Mouse (Mus musculus) forebrain, embryonic 10.5 days (tissue): ENCODE data around the gene Coq5. TPM values are rescaled to one million over a fixed set of nuclear protein-coding genes. Genes with fewer than 3 reads are reported as not detected.

ENCODE experiments used
- DNase-seq: peaks from one replicate; pipeline ENCODE4 v3.0.0-alpha.2; 2017; ENCODE audit warnings: low spot score; ENCODE audit errors: extremely low spot score
- H3K27ac ChIP-seq: fragments of 300-500 bp; sonication (generic); 2 replicates; pipeline ENCODE4 v1.5.1; 2016; ENCODE audit warnings: mild to moderate bottlenecking
- H3K27me3 ChIP-seq: fragments of 300-500 bp; sonication (generic); 2 replicates; pipeline ENCODE4 v1.6.1; 2016; ENCODE audit warnings: mild to moderate bottlenecking; ENCODE audit not compliant: poor library complexity, severe bottlenecking
- H3K36me3 ChIP-seq: fragments of 300-500 bp; sonication (generic); replicated peaks from 2 replicates; pipeline ENCODE4 v1.6.1; 2016; ENCODE audit warnings: mild to moderate bottlenecking, moderate library complexity
- H3K4me1 ChIP-seq: fragments of 300-500 bp; sonication (generic); 2 replicates; pipeline ENCODE4 v1.6.1; 2016
- H3K4me3 ChIP-seq: fragments of 300-500 bp; sonication (generic); 2 replicates; pipeline ENCODE4 v1.5.1; 2016; ENCODE audit warnings: mild to moderate bottlenecking, moderate library complexity
- H3K9me3 ChIP-seq: fragments of 300-500 bp; sonication (generic); 2 replicates; pipeline ENCODE4 v1.6.1; 2016; ENCODE audit warnings: mild to moderate bottlenecking, moderate library complexity
- WGBS: fragments of 180-500 bp; shearing (Covaris S2); methylation state at CpG from one replicate; pipeline ENCODE4 v1.1.7; 2016; 5-methylcytosine and 5-hydroxymethylcytosine counted together
- polyA plus RNA-seq: library from polyadenylated mRNA; unstranded; fragments of >200 nt; fragmentation: Nextera tagmentation; extraction: Ambion mirVana; gene quantifications from 2 replicates; pipeline ENCODE4 v1.2.1, GENCODE M21; 2016

Gene Coq5
- polyA plus RNA-seq, 1 experiment from 2014 or later = 58.8 TPM

- peak; percentile 97 for DNase-seq
- Histone ChIP-seq H3K27me3 (no peaks in the 10 kb centered on the region), H3K9me3 (no peaks in the 10 kb centered on the region), H3K4me1 (peaks cover 48% of the 10 kb centered on the region), H3K27ac (peak within 1 kb of the TSS; percentile 95), H3K36me3 (peaks cover 31% of the 10 kb centered on the region), H3K4me3 (peak within 1 kb of the TSS; percentile 86)
- 13% methylated on average over 26 of the region's 26 CpGs for WGBS
These were observed 6.5 kb upstream of the Coq5 start, which contains the start of gene Rnf10 for GRCm38 (mm10) chr5:115272812-115273548. TSS of gene Rnf10 (minus strand) at chr5:115272898.

GRCm38 (mm10) chr5:115273549-115274135 is 5.8 kb upstream of the Coq5 start:
- H3K36me3 ChIP-seq = peaks cover 25% of the 10 kb centered on the region
- H3K27ac ChIP-seq = peak overlapping the region; percentile 95
- 77% methylated on average over 6 of the region's 6 CpGs for WGBS
- DNase-seq = no peak
- H3K4me1 ChIP-seq = peaks cover 43% of the 10 kb centered on the region
- H3K27me3 ChIP-seq = no peaks in the 10 kb centered on the region
- no peaks in the 10 kb centered on the region for H3K9me3 ChIP-seq
- peak overlapping the region; percentile 86; the same call in 1 of the 2 replicates for H3K4me3 ChIP-seq

GRCm38 (mm10) chr5:115274353-115274752 is 5.1 kb upstream of the Coq5 start:
- Histone ChIP-seq H3K4me3 (no peak overlapping the region), H3K36me3 (peaks cover 18% of the 10 kb centered on the region), H3K9me3 (no peaks in the 10 kb centered on the region), H3K4me1 (peaks cover 38% of the 10 kb centered on the region), H3K27me3 (no peaks in the 10 kb centered on the region), H3K27ac (no peak overlapping the region)
- WGBS = 74% methylated on average over 1 of the region's 1 CpGs
- no peak for DNase-seq

DNA sequence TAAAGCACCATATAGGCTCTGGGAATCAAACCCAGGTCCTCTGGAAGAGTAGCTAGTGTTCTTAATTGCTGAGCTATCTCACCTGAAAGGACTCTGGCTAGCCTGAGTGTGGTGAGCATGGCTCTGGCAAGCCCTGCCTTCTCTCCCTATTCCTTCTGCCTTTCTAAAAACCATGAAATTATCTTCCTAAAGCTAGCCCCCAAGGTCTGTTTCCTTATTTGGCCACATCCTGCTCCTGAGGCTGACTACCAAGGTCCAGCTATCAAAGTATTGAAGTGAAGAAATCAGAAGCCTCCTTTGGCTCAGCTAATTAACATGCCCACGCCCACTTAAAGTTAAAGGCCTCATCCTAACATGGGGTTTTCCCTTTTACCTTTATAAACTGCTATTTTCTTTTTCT is 4.7 kb upstream of the Coq5 start:
- Histone ChIP-seq H3K27ac (no peak overlapping the region), H3K4me1 (peaks cover 34% of the 10 kb centered on the region), H3K27me3 (no peaks in the 10 kb centered on the region), H3K9me3 (no peaks in the 10 kb centered on the region), H3K4me3 (no peak overlapping the region), H3K36me3 (peaks cover 13% of the 10 kb centered on the region)
- no peak for DNase-seq
- WGBS = 86% methylated on average over 1 of the region's 1 CpGs

- no peak for DNase-seq
- H3K27me3 ChIP-seq = no peaks in the 10 kb centered on the region
- H3K36me3 ChIP-seq = peaks cover 1% of the 10 kb centered on the region; the same call in 1 of the 2 replicates
- no peak overlapping the region for H3K4me3 ChIP-seq
- H3K9me3 ChIP-seq = no peaks in the 10 kb centered on the region
- H3K27ac ChIP-seq = no peak overlapping the region
- WGBS = 32% methylated on average over 14 of the region's 14 CpGs
- peaks cover 30% of the 10 kb centered on the region for H3K4me1 ChIP-seq
These were observed 3.5 kb upstream of the Coq5 start for GRCm38 (mm10) chr5:115275998-115276397.

GRCm38 (mm10) chr5:115278053-115278452 is 1.4 kb upstream of the Coq5 start:
- Histone ChIP-seq H3K9me3 (no peaks in the 10 kb centered on the region), H3K4me1 (peaks cover 16% of the 10 kb centered on the region), H3K27me3 (no peaks in the 10 kb centered on the region), H3K4me3 (no peak overlapping the region), H3K27ac (no peak overlapping the region), H3K36me3 (peaks cover 6% of the 10 kb centered on the region; the same call in 1 of the 2 replicates)
- 79% methylated on average over 1 of the region's 1 CpGs for WGBS
- no peak for DNase-seq

GRCm38 (mm10) chr5:115278785-115279184 is 681 bp upstream of the Coq5 start:
- WGBS = 61% methylated on average over 2 of the region's 2 CpGs
- Histone ChIP-seq H3K36me3 (peaks cover 14% of the 10 kb centered on the region), H3K27ac (no peak overlapping the region), H3K9me3 (no peaks in the 10 kb centered on the region), H3K27me3 (no peaks in the 10 kb centered on the region), H3K4me1 (peaks cover 8% of the 10 kb centered on the region), H3K4me3 (no peak overlapping the region)
- DNase-seq = no peak

DNA sequence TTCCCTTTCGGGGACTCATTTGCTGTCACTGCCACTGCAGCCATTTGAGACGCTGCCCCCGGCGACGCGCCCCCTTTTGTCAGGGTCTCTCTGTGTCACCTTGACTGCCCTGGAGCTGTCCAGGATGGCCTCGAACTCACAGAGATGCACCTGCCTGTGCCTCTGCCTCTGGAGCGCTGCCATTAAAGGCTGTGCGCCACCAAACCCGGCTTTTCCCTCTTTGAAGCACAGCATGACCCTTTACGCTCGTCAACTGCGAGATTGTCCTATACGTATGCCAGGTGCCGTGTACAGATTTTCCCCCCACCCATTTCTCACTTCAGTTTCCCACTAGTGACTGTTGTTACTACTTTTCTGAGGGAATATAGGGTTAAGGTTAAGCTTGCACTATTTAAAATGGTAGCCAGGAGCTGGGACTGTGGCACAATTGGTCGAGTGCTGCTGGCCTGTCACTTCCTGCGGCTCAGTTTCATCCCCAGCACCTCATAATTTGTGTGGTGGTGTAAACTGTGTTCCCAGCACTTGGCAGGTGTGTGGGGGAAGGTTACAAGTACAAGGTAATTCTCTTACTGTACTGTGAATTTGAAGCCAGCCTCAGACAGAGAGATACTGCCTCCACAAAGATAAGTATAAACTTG is 703 bp downstream of the Coq5 start:
- no peak for DNase-seq
- H3K36me3 ChIP-seq = peaks cover 28% of the 10 kb centered on the region
- H3K4me3 ChIP-seq = peak overlapping the region; percentile 97
- no peaks in the 10 kb centered on the region for H3K27me3 ChIP-seq
- no peaks in the 10 kb centered on the region for H3K9me3 ChIP-seq
- 12% methylated on average over 17 of the region's 17 CpGs for WGBS
- peaks cover 8% of the 10 kb centered on the region for H3K4me1 ChIP-seq
- peak overlapping the region; percentile 86 for H3K27ac ChIP-seq

GRCm38 (mm10) chr5:115284735-115285134 is 5.3 kb downstream of the Coq5 start:
- 93% methylated on average over 3 of the region's 3 CpGs for WGBS
- Histone ChIP-seq H3K27ac (no peak overlapping the region), H3K4me1 (peaks cover 8% of the 10 kb centered on the region), H3K9me3 (no peaks in the 10 kb centered on the region), H3K4me3 (no peak overlapping the region), H3K36me3 (peaks cover 66% of the 10 kb centered on the region), H3K27me3 (no peaks in the 10 kb centered on the region)
- DNase-seq = no peak

- Histone ChIP-seq H3K4me3 (no peak overlapping the region), H3K36me3 (peaks cover 100% of the 10 kb centered on the region), H3K4me1 (peaks cover 13% of the 10 kb centered on the region), H3K27me3 (no peaks in the 10 kb centered on the region), H3K9me3 (no peaks in the 10 kb centered on the region), H3K27ac (no peak overlapping the region)
- WGBS = 89% methylated on average over 8 of the region's 8 CpGs
- no peak for DNase-seq
These were observed 14.7 kb downstream of the Coq5 start for GRCm38 (mm10) chr5:115294173-115294572.

GRCm38 (mm10) chr5:115296347-115296746 is 16.9 kb downstream of the Coq5 start:
- Histone ChIP-seq H3K4me1 (peaks cover 23% of the 10 kb centered on the region), H3K36me3 (peaks cover 83% of the 10 kb centered on the region), H3K27ac (no peak overlapping the region), H3K27me3 (no peaks in the 10 kb centered on the region), H3K4me3 (no peak overlapping the region), H3K9me3 (no peaks in the 10 kb centered on the region)
- WGBS = 88% methylated on average over 10 of the region's 10 CpGs
- no peak for DNase-seq

- peak; percentile 64 for DNase-seq
- Histone ChIP-seq H3K9me3 (no peaks in the 10 kb centered on the region), H3K4me3 (peak overlapping the region; percentile 91), H3K27ac (peak overlapping the region; percentile 94), H3K4me1 (peaks cover 37% of the 10 kb centered on the region), H3K27me3 (peaks cover 13% of the 10 kb centered on the region), H3K36me3 (peaks cover 45% of the 10 kb centered on the region)
- 2% methylated on average over 46 of the region's 46 CpGs for WGBS
These were observed 20.7 kb downstream of the Coq5 start for GRCm38 (mm10) chr5:115300035-115300744.
